Mouse (Mus musculus) gastrocnemius, postnatal 14 days (tissue): Measurements from ENCODE around the gene Zfc3h1. TPM values are rescaled to one million over a fixed set of nuclear protein-coding genes. Genes with fewer than 3 reads are reported as not detected.

Experiments used
- DNase-seq: peaks from one replicate; pipeline ENCODE4 v3.0.0; 2021; ENCODE audit warnings: mixed read lengths
- intact Hi-C: fragments of 180-260 bp; cut with DNase I; formaldehyde crosslinking; loops from one replicate; pipeline ENCODE4 v1.15.1; 2025; ENCODE audit warnings: low total_unique reads
- long read RNA-seq, 2 experiments: library from polyadenylated mRNA; stranded (forward); transcript quantifications; one replicate each; pipeline ENCODE4 v2.0.0; 2021
- total RNA-seq, 2 experiments: library from RNA; stranded (reverse); gene quantifications; 2 replicates each; pipeline ENCODE4 v1.2.3; 2021

The Zfc3h1 gene
- total RNA-seq = 10 to 100 TPM in 1 of 2 experiments, 1 to 10 TPM in 1; 9.8 to 11.4 TPM
- long read RNA-seq, experiment 1, partial matches to known transcripts = 0 of 1 reads
- long read RNA-seq, experiment 1, other reads (novel, unspliced or antisense) = 1 of 1 reads
- long read RNA-seq, experiment 2 = 0 reads

DNA sequence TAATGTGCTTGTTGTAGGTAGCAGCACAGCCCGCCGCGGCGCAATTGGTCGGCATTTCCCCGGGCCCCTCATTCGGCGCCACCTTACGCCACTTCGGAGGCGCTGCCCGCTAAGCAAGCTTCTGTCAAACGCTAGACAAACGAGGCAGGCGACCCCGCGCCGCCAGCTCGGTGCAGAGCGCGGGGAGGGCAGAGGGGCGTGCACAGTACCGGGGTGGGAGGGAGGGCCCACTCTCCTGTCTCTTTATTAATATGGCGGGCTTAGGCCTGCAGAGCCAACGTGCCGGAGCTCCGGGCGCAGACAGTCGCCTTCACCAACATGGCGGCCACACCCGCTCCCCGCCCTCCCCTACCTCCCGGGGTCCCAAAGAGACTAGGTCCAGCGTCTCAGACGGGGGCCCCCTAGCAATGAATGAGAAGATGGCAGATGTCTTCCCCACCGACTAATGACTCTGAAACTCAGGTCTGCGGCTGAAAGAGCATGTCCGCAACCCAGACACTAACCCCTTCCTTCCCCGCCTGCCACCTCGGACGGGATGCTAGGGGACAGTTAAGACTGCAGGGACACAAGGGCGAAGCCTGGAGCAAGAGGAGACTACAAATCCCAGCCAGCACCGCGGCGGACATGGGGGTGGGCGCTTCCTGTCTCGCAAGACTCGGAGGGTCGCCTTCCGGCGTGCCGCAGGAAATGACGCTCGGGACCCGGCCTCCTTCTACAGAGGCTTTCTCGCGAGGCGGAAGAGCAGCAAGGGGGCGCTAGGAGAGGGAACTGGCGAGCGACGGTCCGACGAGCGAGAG, at the start of gene Zfc3h1, which contains the start of gene Thap2:
Zfc3h1 (plus strand) TSS at position 739 of the 797 bp plus-strand sequence.
Thap2 (minus strand) TSS at position 223 of the 797 bp plus-strand sequence.
- peak; percentile 99 for DNase-seq
- intact Hi-C loops = loop anchor here (10.0 kb wide), 1 partner anchor 60 kb away; no protein-coding TSS in a partner anchor

DNA sequence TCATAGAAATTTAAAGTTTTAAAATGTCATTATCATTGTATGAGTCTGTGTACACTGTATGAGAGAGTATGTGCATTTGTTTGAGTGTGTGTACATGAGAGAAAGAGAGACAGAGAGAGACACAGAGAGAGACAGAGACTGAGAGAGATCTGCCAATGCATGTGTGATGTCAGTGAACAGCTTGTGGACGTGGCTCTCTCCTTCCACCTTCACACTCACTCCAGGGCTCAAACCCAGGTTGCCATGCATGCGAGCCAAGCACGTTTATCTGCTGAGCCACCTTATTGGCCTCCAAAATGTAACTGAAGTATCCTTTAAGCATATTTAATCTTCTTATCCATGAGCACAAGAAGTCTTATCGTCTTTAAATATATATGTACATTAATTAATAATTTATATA, 47.9 kb upstream of the Zfc3h1 start:
- intact Hi-C loops = no loop called here
- no peak for DNase-seq

DNA sequence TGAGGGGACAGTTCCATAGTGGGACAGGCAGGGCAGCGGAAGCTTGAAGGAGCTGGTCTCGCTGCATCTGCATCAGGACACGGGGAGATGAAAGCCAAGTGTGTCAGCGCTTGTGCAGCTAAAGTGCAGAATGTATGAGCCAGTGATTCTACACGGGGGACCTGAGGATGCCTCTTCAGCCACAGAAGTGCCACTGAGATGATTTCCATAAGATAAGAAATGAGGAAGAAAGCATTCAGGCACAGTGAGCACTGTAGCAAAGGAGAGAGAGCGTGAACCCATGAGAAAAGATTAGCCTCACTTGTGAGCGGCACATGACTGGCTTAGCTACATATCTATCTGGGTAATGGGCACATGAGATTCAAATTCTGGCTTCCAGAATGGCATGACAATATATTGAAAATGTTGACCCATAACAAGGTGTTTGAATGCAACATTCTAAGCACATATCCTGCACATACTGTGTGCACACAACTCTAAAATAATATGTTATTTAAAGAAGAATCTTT, 44.9 kb upstream of the Zfc3h1 start:
- intact Hi-C loops = no loop called here
- DNase-seq = no peak

DNA sequence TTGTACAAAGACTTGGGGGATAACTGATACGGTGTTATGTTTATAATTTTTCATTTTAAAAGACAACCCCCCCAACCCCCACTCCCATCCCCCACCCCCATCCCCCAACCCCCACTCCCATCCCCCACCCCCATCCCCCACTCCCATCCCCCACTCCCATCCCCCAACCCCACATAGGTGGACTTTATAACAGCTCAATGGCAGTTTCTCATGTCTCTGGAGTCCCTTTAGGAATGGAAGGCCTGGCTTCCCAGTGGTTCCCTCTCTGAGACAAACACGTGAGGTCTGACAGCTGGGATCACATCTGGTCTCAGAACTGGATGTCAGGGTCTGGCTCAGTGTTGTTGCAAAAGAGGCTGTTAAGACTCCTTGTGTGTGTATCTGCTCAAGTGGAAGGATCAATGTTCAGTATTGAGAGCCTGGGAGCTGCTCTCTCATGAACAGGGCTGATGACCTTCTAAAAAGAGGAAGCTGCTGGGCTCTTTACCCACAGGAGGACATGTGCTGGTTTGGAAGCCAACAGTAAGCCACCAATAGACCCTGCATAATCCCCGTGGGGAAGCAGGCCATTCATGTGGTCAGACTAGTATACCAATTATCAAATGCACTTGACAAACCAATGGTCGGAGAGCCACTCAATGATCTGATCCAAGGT, 41.9 kb upstream of the Zfc3h1 start:
- no peak for DNase-seq
- intact Hi-C loops = no loop called here

- intact Hi-C loops = no loop called here
- DNase-seq = no peak
Observed at GRCm38 (mm10) chr10:115346444-115346843, 38.3 kb upstream of the Zfc3h1 start.

- DNase-seq = no peak
- intact Hi-C loops = no loop called here
Observed at GRCm38 (mm10) chr10:115348131-115348530, 36.6 kb upstream of the Zfc3h1 start.

GRCm38 (mm10) chr10:115349029-115349428, 35.7 kb upstream of the Zfc3h1 start:
- intact Hi-C loops = no loop called here
- DNase-seq = no peak

DNA sequence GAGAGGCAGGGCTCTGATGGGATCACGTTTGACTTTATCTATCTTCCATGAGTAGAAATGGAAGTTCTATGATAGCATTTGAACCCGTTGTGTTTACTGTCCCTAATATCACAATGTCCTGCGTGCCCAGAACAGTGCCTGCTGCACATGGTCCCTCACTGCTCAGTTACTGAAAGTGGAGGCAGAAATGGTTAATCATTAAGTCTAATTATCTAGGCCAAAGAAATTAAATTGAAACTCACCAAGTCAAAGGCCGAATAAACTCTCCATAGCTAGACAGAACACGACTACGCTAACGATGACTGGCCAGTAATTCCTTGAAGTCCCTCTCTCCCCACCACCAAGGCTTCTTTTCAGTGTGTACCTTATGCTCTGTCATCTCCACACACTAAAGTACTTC, 35.2 kb upstream of the Zfc3h1 start:
- intact Hi-C loops = no loop called here
- DNase-seq = no peak

GRCm38 (mm10) chr10:115350810-115351397, 33.9 kb upstream of the Zfc3h1 start:
- intact Hi-C loops = no loop called here
- no peak for DNase-seq

- intact Hi-C loops = no loop called here
- no peak for DNase-seq
Observed at GRCm38 (mm10) chr10:115354553-115354952, 30.2 kb upstream of the Zfc3h1 start.

DNA sequence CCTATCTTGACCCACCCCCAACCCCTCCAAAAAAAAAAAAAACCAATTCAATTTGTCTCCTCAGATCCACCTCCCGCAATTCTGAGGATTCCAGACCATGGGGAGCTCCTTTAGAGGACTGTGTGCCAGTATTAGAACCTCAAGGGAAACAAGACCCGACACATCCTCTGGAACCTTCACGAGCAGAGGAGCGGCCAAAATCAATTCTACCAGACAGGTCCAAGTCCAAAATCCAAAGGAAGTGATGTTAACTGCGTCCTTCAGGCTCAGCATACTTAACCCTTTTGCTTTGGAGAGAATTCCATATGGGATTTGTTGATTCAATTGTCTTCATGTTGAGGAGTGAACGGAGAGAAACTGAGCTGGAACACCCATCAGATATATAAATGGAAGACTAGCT, 29.7 kb upstream of the Zfc3h1 start:
- intact Hi-C loops = no loop called here
- no peak for DNase-seq

DNA sequence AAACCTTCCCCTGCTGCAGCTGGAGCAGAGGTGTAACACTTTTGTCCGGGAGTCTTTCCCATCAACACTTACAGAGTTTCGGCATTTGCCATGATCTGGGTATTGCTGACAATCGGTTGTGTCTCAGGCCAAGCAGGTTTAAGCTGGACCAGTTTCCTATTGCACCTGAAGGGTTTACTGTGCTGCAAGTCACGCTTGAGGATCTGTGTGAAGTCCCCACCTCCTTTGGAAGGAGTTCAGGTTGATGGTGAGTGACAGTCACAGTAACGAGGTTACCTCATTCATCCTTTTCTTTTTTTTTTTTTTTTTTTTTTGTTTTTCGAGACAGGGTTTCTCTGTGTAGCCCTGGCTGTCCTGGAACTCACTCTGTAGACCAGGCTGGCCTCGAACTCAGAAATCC, 28.7 kb upstream of the Zfc3h1 start:
- no peak for DNase-seq
- intact Hi-C loops = no loop called here

- intact Hi-C loops = no loop called here
- no peak for DNase-seq
Observed at GRCm38 (mm10) chr10:115358216-115358919, 26.4 kb upstream of the Zfc3h1 start.

GRCm38 (mm10) chr10:115359066-115359465, 25.7 kb upstream of the Zfc3h1 start:
- intact Hi-C loops = no loop called here
- no peak for DNase-seq

GRCm38 (mm10) chr10:115361840-115362622, 22.7 kb upstream of the Zfc3h1 start, which contains the start of gene Tmem19:
TSS of gene Tmem19 (minus strand) at chr10:115362501.
- intact Hi-C loops = no loop called here
- DNase-seq = peak; percentile 98

DNA sequence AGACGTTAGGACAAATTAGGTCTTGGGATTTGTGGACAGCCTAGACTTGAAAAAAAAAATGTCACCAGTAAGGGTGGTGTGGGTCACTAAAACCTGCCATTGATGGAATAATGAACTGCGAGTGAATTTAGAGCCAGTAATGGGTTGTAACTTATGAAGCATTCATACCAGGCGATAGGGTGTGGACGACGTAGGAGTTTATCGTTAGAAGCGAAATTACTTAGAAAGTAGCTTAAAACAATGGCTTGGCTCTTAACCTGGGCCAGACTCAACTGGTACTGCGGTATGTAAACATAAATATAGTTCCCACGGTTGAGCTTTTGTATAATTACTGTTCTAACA, 22.2 kb upstream of the Zfc3h1 start:
- intact Hi-C loops = no loop called here
- no peak for DNase-seq

DNA sequence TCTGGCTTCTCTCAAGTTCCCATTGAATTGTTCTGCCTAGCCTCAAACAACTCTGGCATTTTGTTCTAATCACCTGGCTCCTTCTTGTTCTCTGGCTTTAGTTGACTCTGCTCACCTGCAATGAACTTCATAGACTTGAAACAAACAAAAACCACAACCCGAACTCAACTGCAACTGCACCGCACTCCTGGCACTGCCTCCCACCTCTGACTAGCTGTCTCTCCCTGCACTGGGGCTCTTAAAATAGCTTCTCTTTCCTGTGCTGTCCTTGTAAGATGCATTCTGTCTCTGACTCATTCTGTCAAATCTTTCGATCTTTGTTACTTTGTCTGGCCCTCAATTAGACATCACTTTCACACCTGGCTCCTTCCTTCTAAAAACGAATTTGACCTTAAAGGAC, 21.6 kb upstream of the Zfc3h1 start:
- intact Hi-C loops = no loop called here

DNA sequence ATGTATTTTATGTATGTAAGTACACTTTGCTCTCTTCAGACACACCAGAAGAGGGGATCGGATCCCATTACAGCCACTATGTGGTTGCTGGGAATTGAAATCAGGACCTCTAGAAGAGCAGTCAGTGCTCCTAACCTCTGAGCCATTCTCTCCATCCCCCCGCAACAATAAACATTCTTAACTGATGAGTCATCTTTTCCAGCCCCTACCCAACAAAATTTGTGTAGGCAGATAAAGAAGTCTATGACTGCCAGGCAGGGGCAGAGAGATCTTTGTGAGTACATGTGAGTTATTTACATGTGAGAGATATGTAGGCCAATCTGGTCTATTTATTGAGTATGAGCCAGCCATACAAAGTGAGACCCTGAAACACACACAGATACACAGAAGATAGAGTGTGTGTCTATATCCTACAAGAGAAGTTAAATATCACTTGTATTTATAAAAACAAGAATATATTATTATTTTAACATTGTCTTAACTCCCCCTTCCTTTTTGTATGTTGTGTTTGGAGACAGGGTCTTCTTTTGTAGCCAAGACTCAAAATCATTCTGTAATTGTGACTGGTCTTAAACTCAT, 3.2 kb upstream of the Zfc3h1 start:
- no peak for DNase-seq
- intact Hi-C loops = loop anchor here (10.0 kb wide), 1 partner anchor 57 kb away; no protein-coding TSS in a partner anchor

More for the DNA sequence above, 21.6 kb upstream of the Zfc3h1 start:
- DNase-seq = no peak
